Mouse (Mus musculus): ENCODE results near the gene Ephb1. TPM values are rescaled to one million over a fixed set of nuclear protein-coding genes. Genes with fewer than 3 reads are reported as not detected.
A peak's percentile ranks its signal among the peaks of the same experiment; 100 is the strongest.

Gene Ephb1
- polyA plus RNA-seq, 1 experiment: 0.11 TPM

DNA sequence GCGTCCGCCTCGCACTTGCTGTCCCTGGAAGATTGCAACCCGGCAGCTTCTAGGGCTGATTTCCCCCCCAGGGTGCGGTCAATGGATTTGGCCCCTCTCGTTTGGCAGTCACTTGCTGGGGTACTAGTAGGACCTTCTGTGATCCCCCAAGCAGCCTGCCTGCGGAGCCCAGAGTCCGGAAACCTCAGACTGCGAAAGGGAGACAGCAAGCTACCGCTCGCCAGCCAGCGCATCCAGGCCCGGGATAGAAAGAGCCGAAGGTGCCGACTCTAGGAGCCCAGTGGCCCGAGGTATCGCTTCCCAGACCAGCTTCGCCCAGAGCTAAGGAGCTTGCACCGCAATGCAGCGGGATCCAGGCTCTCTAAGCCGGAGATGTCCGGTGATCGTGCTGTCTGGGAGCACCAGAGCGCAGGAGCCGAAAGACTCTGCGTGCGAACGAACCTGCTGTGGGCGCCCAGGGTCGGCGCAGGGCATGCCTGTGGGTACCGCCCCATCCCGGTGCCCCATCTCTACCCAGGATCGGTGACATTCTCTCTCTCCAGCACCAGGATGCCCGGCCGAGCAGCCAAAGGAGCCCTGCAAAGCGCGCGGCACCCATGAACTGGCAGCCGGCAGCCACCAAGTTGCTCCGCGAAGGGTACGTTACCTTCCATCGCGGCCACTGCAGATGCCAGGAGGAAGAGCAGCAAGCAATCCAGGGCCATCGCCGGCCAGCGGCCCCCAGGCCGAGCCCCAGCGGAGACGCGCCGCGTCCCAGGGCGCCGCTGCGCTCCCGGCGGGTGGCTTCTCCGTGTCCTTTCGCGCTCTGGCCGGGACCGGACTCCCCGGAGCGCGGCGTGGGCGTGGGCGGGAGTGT, 629 bp downstream of the Ephb1 start:
- Histone ChIP-seq H3K9me3 (no peaks in the 10 kb centered on the region), H3K4me3 (replicated peaks) (peak overlapping the region; percentile 88), H3K4me1 (peaks cover 13% of the 10 kb centered on the region), H3K27me3 (replicated peaks) (peaks cover 61% of the 10 kb centered on the region), H3K36me3 (replicated peaks; ENCODE audit: low read length) (no peaks in the 10 kb centered on the region)
- TF ChIP-seq GATA1 (IDR thresholded peaks at IDR 0.05; ENCODE audit: borderline replicate concordance, low read length): no peak
- TF ChIP-seq FLI1 (IDR thresholded peaks at IDR 0.05; ENCODE audit: low read length): no peak

DNA sequence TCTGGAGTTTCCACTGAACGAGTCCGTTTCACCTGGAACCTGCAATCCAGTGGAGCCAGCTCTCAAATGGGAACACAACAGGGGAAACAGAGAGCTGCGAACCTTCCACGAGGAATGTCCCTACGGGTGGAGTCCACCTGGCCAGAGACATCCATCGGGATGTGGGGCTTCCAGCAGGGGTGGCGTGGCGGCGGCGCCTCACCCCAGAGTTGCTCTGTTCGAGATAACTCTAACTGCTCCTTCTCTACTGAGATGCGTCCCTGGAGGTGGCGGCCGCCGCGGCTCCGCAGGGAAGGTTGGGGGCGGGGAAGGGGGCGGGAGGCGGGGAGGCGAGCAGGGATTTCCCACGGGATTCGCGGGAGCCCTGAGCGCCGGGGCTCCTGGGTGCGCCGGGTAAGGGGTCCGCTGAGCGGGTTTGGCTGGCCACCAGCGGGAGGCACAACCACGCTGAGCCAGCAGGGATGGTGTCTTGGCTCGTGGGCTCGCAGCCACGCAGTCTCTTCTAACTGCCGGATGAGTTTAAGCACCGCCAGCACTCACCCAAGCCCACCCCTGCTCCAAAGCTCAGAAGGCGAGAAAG, 1.3 kb downstream of the Ephb1 start:
- TF ChIP-seq GATA1 (IDR thresholded peaks at IDR 0.05; ENCODE audit: borderline replicate concordance, low read length): no peak
- no peak for TF ChIP-seq FLI1 (IDR thresholded peaks at IDR 0.05; ENCODE audit: low read length)
- Histone ChIP-seq H3K4me1 (peaks cover 13% of the 10 kb centered on the region), H3K36me3 (replicated peaks; ENCODE audit: low read length) (no peaks in the 10 kb centered on the region), H3K9me3 (no peaks in the 10 kb centered on the region), H3K27me3 (replicated peaks) (peaks cover 64% of the 10 kb centered on the region), H3K4me3 (replicated peaks) (no peak overlapping the region)

DNA sequence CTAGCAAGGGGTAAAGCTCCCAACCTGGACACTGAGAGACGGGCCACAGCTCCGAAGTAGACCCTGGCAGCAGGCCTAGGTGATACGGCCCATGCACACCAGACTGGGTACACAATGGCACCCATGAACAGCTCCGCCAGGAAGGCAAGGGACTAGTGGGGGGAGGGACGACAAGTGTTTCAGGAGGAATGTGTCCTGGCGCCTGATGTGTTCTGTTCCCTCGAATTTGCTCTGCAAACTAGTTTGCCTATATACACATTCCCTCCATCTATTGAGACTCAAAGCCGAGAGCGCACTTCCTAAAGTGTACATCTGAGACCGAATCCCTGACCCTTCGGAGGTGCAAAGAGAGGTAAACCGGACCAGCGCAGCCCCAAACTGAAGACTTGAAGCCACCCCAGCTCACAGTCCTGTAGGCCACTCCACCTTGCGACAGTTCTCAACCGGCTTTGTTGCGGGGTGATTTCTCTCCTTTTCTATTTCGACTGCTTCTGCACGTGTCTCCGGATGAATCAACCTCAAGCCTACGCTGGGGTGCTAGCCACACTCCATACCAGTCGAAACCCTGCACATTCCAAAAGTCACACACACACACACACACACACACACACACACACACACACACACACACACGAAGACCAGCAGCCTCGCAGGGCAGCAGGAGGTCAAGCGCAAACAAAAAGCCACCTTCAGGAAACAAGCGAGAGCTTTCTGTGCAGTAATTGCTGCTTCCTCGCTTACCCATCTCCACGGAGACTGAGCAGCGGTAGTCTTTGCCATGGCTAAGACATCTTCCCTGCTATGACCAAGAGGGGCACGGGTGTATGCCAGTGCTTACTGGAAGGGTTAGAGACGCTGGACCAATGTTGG, 2.1 kb downstream of the Ephb1 start:
- H3K4me1 ChIP-seq: peaks cover 13% of the 10 kb centered on the region
- TF ChIP-seq FLI1 (IDR thresholded peaks at IDR 0.05; ENCODE audit: low read length) (no peak), GATA1 (IDR thresholded peaks at IDR 0.05; ENCODE audit: borderline replicate concordance, low read length) (no peak)
- H3K9me3 ChIP-seq: no peaks in the 10 kb centered on the region
- no peak overlapping the region for H3K4me3 ChIP-seq (replicated peaks)
- H3K36me3 ChIP-seq (replicated peaks; ENCODE audit: low read length): no peaks in the 10 kb centered on the region
- H3K27me3 ChIP-seq (replicated peaks): peaks cover 64% of the 10 kb centered on the region

DNA sequence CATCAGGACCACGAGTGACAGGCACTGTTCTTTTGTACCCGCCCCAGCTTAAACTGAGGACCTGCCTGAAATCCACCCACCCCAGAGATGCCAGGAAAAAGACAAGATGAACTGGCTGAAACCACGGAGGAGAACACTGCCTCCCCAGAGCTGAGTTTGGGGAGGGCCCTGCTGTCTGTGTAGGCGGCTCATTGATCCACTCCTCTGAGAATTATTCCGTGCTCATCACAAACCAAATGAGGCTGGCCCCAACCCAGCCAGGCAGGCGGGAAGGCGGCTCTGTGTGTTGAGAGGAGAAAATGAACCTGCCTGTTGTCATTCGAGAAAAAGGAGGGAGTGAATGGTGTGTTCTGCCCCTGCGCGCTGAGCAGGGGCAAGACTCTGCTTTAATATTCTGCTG, 2.8 kb downstream of the Ephb1 start:
- peaks cover 64% of the 10 kb centered on the region for H3K27me3 ChIP-seq (replicated peaks)
- H3K4me3 ChIP-seq (replicated peaks): no peak overlapping the region
- H3K9me3 ChIP-seq: no peaks in the 10 kb centered on the region
- H3K4me1 ChIP-seq: peaks cover 16% of the 10 kb centered on the region
- TF ChIP-seq GATA1 (IDR thresholded peaks at IDR 0.05; ENCODE audit: borderline replicate concordance, low read length) (no peak), FLI1 (IDR thresholded peaks at IDR 0.05; ENCODE audit: low read length) (no peak)
- H3K36me3 ChIP-seq (replicated peaks; ENCODE audit: low read length): no peaks in the 10 kb centered on the region

DNA sequence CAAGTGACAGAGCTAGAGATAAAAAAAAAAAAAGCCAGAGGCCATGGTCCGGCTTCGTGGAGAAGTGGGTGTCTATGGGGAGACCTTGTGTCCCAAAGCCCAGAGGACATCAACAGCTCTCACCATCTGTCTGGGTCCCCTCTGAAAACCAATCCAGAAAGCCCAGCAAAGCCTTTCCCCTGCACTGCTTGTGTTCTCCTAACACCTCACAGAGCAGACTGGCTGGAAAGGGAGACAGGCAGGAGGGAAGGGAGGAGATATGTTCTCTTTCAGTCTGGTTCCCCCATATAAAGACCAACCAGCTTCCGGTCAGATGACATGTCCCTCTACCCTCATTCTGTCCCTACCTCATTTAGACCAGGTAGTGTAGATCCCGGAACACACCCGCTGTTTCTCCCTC, 3.3 kb downstream of the Ephb1 start:
- peaks cover 63% of the 10 kb centered on the region for H3K27me3 ChIP-seq (replicated peaks)
- H3K4me1 ChIP-seq: peaks cover 17% of the 10 kb centered on the region
- H3K36me3 ChIP-seq (replicated peaks; ENCODE audit: low read length): no peaks in the 10 kb centered on the region
- no peaks in the 10 kb centered on the region for H3K9me3 ChIP-seq
- no peak overlapping the region for H3K4me3 ChIP-seq (replicated peaks)
- TF ChIP-seq FLI1 (IDR thresholded peaks at IDR 0.05; ENCODE audit: low read length) (no peak), GATA1 (IDR thresholded peaks at IDR 0.05; ENCODE audit: borderline replicate concordance, low read length) (no peak)

DNA sequence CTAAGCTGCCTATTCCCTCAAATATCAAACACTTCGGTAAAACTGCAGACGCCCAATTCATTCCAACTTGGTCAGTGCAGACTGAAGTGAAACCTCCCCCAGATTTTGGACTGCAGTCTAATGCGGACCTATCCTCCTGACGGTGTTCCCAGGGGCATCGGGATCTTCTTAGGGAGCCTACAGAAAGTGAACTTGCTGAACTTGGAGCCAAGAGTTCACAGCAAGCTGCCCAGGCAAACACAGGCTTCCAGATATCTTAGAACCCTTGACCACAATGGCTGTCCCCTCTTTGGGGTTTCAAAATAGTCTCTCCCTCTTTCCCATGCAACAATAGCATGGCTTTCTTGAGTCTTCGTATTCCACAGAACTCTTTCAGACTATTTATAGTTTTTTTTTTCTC, 3.8 kb downstream of the Ephb1 start:
- no peak overlapping the region for H3K4me3 ChIP-seq (replicated peaks)
- no peaks in the 10 kb centered on the region for H3K36me3 ChIP-seq (replicated peaks; ENCODE audit: low read length)
- peaks cover 17% of the 10 kb centered on the region for H3K4me1 ChIP-seq
- no peaks in the 10 kb centered on the region for H3K9me3 ChIP-seq
- peaks cover 59% of the 10 kb centered on the region for H3K27me3 ChIP-seq (replicated peaks)
- no peak for TF ChIP-seq FLI1 (IDR thresholded peaks at IDR 0.05; ENCODE audit: low read length)
- no peak for TF ChIP-seq GATA1 (IDR thresholded peaks at IDR 0.05; ENCODE audit: borderline replicate concordance, low read length)

DNA sequence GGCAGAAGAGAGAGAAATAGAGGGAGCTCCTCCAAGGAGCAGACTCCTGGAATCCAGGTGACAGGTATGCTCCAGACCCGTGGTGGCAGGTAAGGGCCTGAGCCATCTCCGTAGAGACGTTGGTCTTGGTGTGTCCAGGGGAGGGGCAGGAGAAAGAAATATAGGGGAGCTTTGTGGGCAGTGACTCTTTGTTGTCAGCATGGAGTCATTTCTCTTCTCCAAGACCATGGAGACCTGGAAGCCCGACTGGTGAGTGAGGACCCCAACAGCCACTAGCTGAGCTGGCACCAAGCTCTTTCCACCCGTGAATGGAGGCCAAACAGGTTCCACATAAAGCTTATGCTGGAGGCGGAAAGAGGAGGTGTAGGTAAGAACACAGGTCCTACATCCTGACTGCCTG, 4.4 kb downstream of the Ephb1 start:
- peaks cover 54% of the 10 kb centered on the region for H3K27me3 ChIP-seq (replicated peaks)
- no peak overlapping the region for H3K4me3 ChIP-seq (replicated peaks)
- no peaks in the 10 kb centered on the region for H3K9me3 ChIP-seq
- peaks cover 17% of the 10 kb centered on the region for H3K4me1 ChIP-seq
- TF ChIP-seq GATA1 (IDR thresholded peaks at IDR 0.05; ENCODE audit: borderline replicate concordance, low read length): no peak
- no peaks in the 10 kb centered on the region for H3K36me3 ChIP-seq (replicated peaks; ENCODE audit: low read length)

DNA sequence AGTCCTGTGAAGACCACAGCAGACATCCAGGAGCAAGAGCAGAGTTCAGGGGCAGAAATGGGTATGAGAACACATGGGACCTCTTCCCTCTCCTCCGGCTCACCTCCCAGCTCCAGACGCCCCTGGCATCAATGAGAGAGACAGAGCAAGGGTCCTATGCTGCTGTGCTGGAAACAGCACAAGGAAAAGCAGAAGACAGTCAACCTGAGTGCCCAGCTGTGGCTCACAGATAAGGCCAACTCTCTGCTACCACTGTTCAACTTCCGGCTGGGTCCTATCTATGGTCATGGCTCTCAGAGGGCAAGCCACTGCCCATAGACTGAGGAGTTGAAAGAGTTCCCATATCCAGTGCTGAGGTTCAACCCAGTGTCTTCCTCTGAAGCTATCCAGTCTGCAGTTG, 7.7 kb downstream of the Ephb1 start:
- Histone ChIP-seq H3K4me1 (0 out of 2 replicates have a peak, but pooled peaks cover 3% of the 10 kb centered on the region), H3K27me3 (replicated peaks) (peaks cover 24% of the 10 kb centered on the region), H3K9me3 (no peaks in the 10 kb centered on the region), H3K4me3 (replicated peaks) (no peak overlapping the region), H3K36me3 (replicated peaks; ENCODE audit: low read length) (no peaks in the 10 kb centered on the region)
- TF ChIP-seq GATA1 (IDR thresholded peaks at IDR 0.05; ENCODE audit: borderline replicate concordance, low read length) (no peak), FLI1 (IDR thresholded peaks at IDR 0.05; ENCODE audit: low read length) (no peak)

DNA sequence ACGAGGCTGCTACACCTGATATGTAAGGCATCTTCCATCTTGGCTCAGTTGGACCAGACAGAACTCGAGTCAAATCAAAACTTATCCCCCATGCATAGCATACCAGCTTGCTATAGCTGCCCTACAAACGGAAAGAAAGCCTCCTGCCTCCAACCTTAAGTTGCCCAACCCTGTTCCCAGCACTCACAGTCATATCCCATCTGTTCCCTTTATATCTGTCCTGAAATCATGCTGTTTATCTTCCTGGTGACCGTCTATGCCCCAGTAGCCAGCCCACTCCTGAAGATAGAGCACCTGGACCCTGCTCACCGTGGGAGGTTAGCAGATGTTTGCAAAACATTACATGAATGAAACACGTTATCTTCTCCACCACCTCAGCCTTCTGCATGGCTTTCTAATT, 9.0 kb downstream of the Ephb1 start:
- H3K27me3 ChIP-seq (replicated peaks): peaks cover 13% of the 10 kb centered on the region
- TF ChIP-seq FLI1 (IDR thresholded peaks at IDR 0.05; ENCODE audit: low read length): no peak
- TF ChIP-seq GATA1 (IDR thresholded peaks at IDR 0.05; ENCODE audit: borderline replicate concordance, low read length): no peak
- no peaks in the 10 kb centered on the region for H3K9me3 ChIP-seq
- H3K4me3 ChIP-seq (replicated peaks): no peak overlapping the region
- 0 out of 2 replicates have a peak, but pooled peaks cover 3% of the 10 kb centered on the region for H3K4me1 ChIP-seq
- no peaks in the 10 kb centered on the region for H3K36me3 ChIP-seq (replicated peaks; ENCODE audit: low read length)

All from megakaryocyte, embryonic 14.5 days (primary cell).